Mouse (Mus musculus): ENCODE data around the gene Cct7. TPM values are rescaled to one million over a fixed set of nuclear protein-coding genes. Genes with fewer than 3 reads are reported as not detected.

Gene Cct7
- 364 and 375 TPM in 2 replicates for polyA plus RNA-seq (2021; fragmentation: Nextera tagmentation)
- long read RNA-seq, experiment 1, transcript Cct7-201 (12 exons, 2,441 nt) = major isoform, 755 of 872 reads
- long read RNA-seq, experiment 1, partial matches to known transcripts = 100 of 872 reads
- long read RNA-seq, experiment 1, other reads (novel, unspliced or antisense) = 17 of 872 reads
- long read RNA-seq, experiment 2, transcript Cct7-201 (12 exons, 2,441 nt) = major isoform, 2,492 of 2,598 reads
- long read RNA-seq, experiment 2, partial matches to known transcripts = 56 of 2,598 reads
- long read RNA-seq, experiment 2, other reads (novel, unspliced or antisense) = 50 of 2,598 reads

GRCm38 (mm10) chr6:85450697-85451663, at the start of gene Cct7:
Gene Cct7, plus strand, starts transcription at chr6:85451514.

GRCm38 (mm10) chr6:85423836-85424379, 27.4 kb upstream of the Cct7 start, which contains the start of gene Noto:
Gene Noto, plus strand, starts transcription at chr6:85423886.

GRCm38 (mm10) chr6:85431842-85432431, 19.4 kb upstream of the Cct7 start, which contains the start of gene Smyd5:
Gene Smyd5, plus strand, starts transcription at chr6:85431989.

GRCm38 (mm10) chr6:85451664-85452410, 523 bp downstream of the Cct7 start, which contains the start of gene Pradc1:
Gene Pradc1, minus strand, starts transcription at chr6:85451970.

GRCm38 (mm10) chr6:85502911-85503250, 51.6 kb downstream of the Cct7 start, which contains the start of gene Fbxo41:
Gene Fbxo41, minus strand, starts transcription at chr6:85502994.

GRCm38 (mm10) chr6:85513531-85513910, 62.2 kb downstream of the Cct7 start, which contains the start of gene Egr4:
Gene Egr4, minus strand, starts transcription at chr6:85513589.

Other genes with a start within 250 kb of the Cct7 start
- gene Sfxn5, start 118.1 kb upstream of the Cct7 start, polyA plus RNA-seq (2021; fragmentation: Nextera tagmentation) = 232 and 411 TPM in 2 replicates
- 7.0 and 7.7 TPM in 2 replicates for gene Rab11fip5, start 76.9 kb upstream of the Cct7 start, polyA plus RNA-seq (2021; fragmentation: Nextera tagmentation)
- not detected in 2 replicates for gene Noto, start 27.6 kb upstream of the Cct7 start, polyA plus RNA-seq (2021; fragmentation: Nextera tagmentation)
- 23.2 and 24.0 TPM in 2 replicates for gene Smyd5, start 19.5 kb upstream of the Cct7 start, polyA plus RNA-seq (2021; fragmentation: Nextera tagmentation)
- 21.4 and 23.7 TPM in 2 replicates for gene Pradc1, start 456 bp downstream of the Cct7 start, polyA plus RNA-seq (2021; fragmentation: Nextera tagmentation)
- 8.3 and 10.5 TPM in 2 replicates for gene Fbxo41, start 51.5 kb downstream of the Cct7 start, polyA plus RNA-seq (2021; fragmentation: Nextera tagmentation)
- 22.2 and 26.3 TPM in 2 replicates for gene Egr4, start 62.1 kb downstream of the Cct7 start, polyA plus RNA-seq (2021; fragmentation: Nextera tagmentation)
- 0.49 and 0.55 TPM in 2 replicates for gene Alms1, start 136.0 kb downstream of the Cct7 start, polyA plus RNA-seq (2021; fragmentation: Nextera tagmentation)